Comparison of ENCODE assay signal across 22 mouse cellular contexts in the genomic region with DNA sequence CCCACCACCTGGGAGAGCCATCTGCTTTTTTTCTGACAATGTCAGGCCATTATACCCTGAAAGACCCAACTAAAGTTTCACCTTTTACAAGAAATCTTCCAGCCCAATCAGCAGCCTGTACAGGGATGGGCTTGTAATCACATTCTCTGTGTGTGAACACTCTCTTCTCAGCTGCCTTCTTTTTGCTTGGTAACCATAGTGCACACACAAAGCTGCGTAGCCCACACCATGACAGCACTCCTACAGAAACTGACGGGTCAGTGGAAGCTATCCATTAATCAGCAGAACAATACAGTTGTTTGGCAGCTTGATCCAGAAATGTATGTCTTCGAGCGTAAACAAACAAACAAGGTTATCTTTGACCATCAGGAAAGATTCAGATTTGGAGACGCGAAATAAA.
A peak's percentile ranks its signal among the peaks of the same experiment; 100 is the strongest.
DNase-seq lines count a peak whose midpoint lies in the region; ATAC-seq lines count a peak whose summit lies in the region.
"Had no signal": no experiment of that assay in that cellular context is flagged by ENCODE, and none has a peak within 500 bp of the region (broad histone marks: within the 10 kb centered on the region; RNA-seq: fewer than 3 reads in every experiment).

No protein-coding gene starts in this region.

- no peak for DNase-seq in forebrain, embryonic 10.5 days (ENCODE audit: extremely low spot score, low spot score)
- DNase-seq in retina, postnatal 1 day, result peak; percentile 64
- no peak for DNase-seq in retina, embryonic 14.5 days (ENCODE audit: low spot score)
- no peak for DNase-seq in kidney, postnatal 36 days
- no peak for DNase-seq in right cerebral cortex, adult 18-20 months
- DNase-seq: cerebellum, adult 18-20 months; cerebellum, postnatal 14 days; gastrocnemius, postnatal 10 days; heart, adult 11 months; heart, postnatal 10 days; kidney, adult 11 months; kidney, postnatal 4 days; layer of hippocampus, adult 9-11 months; liver, embryonic 13.5 days; lung, adult 2 months; lung, postnatal 14 days had no signal

- no peaks in the 10 kb centered on the region; the same call in 1 of the 2 replicates for H3K4me1 ChIP-seq in forebrain, embryonic 12.5 days
- H3K4me1 ChIP-seq in forebrain, embryonic 10.5 days, result peaks cover 4% of the 10 kb centered on the region
- H3K4me1 ChIP-seq in neural tube, embryonic 12.5 days, result no peaks in the 10 kb centered on the region
- H3K4me1 ChIP-seq: embryonic facial prominence, embryonic 15.5 days; heart, embryonic 12.5 days; kidney, embryonic 15.5 days; liver, embryonic 13.5 days; midbrain, embryonic 12.5 days had no signal

- H3K4me2 ChIP-seq in forebrain, embryonic 12.5 days, result no peak overlapping the region
- no peak overlapping the region for H3K4me2 ChIP-seq in neural tube, embryonic 12.5 days (replicated peaks)
- H3K4me2 ChIP-seq: embryonic facial prominence, embryonic 15.5 days; heart, embryonic 12.5 days; kidney, embryonic 15.5 days; liver, embryonic 13.5 days; midbrain, embryonic 12.5 days had no signal

- H3K9ac ChIP-seq in forebrain, embryonic 12.5 days, result no peak overlapping the region
- H3K9ac ChIP-seq in neural tube, embryonic 12.5 days, result no peak overlapping the region
- H3K9ac ChIP-seq: embryonic facial prominence, embryonic 15.5 days; heart, embryonic 12.5 days; kidney, embryonic 15.5 days; liver, embryonic 13.5 days; midbrain, embryonic 12.5 days had no signal

- no peaks in the 10 kb centered on the region for H3K27me3 ChIP-seq in forebrain, embryonic 12.5 days
- no peaks in the 10 kb centered on the region for H3K27me3 ChIP-seq in forebrain, embryonic 10.5 days (ENCODE audit: poor library complexity, severe bottlenecking)
- H3K27me3 ChIP-seq in neural tube, embryonic 12.5 days (replicated peaks), result no peaks in the 10 kb centered on the region
- H3K27me3 ChIP-seq: embryonic facial prominence, embryonic 15.5 days; heart, embryonic 12.5 days; kidney, embryonic 15.5 days; liver, embryonic 13.5 days; midbrain, embryonic 12.5 days had no signal

- 76% methylated on average over 6 of the region's 6 CpGs for WGBS in forebrain, embryonic 12.5 days
- WGBS in forebrain, embryonic 10.5 days, result 90% methylated on average over 6 of the region's 6 CpGs
- 62% methylated on average over 6 of the region's 6 CpGs for WGBS in neural tube, embryonic 12.5 days

- no peaks in the 10 kb centered on the region for H3K36me3 ChIP-seq in forebrain, embryonic 12.5 days (replicated peaks)
- H3K36me3 ChIP-seq in forebrain, embryonic 10.5 days (replicated peaks), result no peaks in the 10 kb centered on the region
- H3K36me3 ChIP-seq in neural tube, embryonic 12.5 days, result no peaks in the 10 kb centered on the region
- H3K36me3 ChIP-seq: embryonic facial prominence, embryonic 15.5 days; heart, embryonic 12.5 days; kidney, embryonic 15.5 days; liver, embryonic 13.5 days; midbrain, embryonic 12.5 days had no signal

- ATAC-seq in forebrain, embryonic 12.5 days (ENCODE audit: low FRiP score), result peak; percentile 64
- ATAC-seq in neural tube, embryonic 12.5 days (ENCODE audit: low FRiP score, low read depth), result peak; percentile 70; the same call in 1 of the 2 replicates

- no peak overlapping the region for H3K4me3 ChIP-seq in forebrain, embryonic 12.5 days (replicated peaks)
- H3K4me3 ChIP-seq in forebrain, embryonic 10.5 days, result no peak overlapping the region
- no peak overlapping the region for H3K4me3 ChIP-seq in neural tube, embryonic 12.5 days
- H3K4me3 ChIP-seq: embryonic facial prominence, embryonic 15.5 days; heart, embryonic 12.5 days; kidney, embryonic 15.5 days; liver, embryonic 13.5 days; midbrain, embryonic 12.5 days had no signal

- H3K27ac ChIP-seq in forebrain, embryonic 12.5 days, result no peak overlapping the region
- no peak overlapping the region for H3K27ac ChIP-seq in forebrain, embryonic 10.5 days
- no peak overlapping the region for H3K27ac ChIP-seq in neural tube, embryonic 12.5 days
- H3K27ac ChIP-seq: embryonic facial prominence, embryonic 15.5 days; kidney, embryonic 15.5 days; liver, embryonic 13.5 days; midbrain, embryonic 12.5 days had no signal

- no peaks in the 10 kb centered on the region for H3K9me3 ChIP-seq in forebrain, embryonic 12.5 days
- peaks cover 4% of the 10 kb centered on the region; the same call in 1 of the 2 replicates for H3K9me3 ChIP-seq in forebrain, embryonic 10.5 days
- H3K9me3 ChIP-seq in neural tube, embryonic 12.5 days, result no peaks in the 10 kb centered on the region
- H3K9me3 ChIP-seq: embryonic facial prominence, embryonic 15.5 days; kidney, embryonic 15.5 days; liver, embryonic 13.5 days; midbrain, embryonic 12.5 days had no signal
